Mouse (Mus musculus) cerebellum, adult 11 months (tissue): ENCODE results near the gene Timm10.
"Not testable (repeated sequence)": the region's sequence is repeated elsewhere in the genome, so short reads cannot be mapped to it uniquely, and the experiment has no call there.

Source experiments
- DNase-seq: peaks from one replicate; pipeline ENCODE4 v3.0.0; 2022

Gene Timm10

GRCm38 (mm10) chr2:84826488-84827282, at the start of gene Timm10:
TSS of gene Timm10 (plus strand) at chr2:84826997.
- peak; percentile 83 for DNase-seq

GRCm38 (mm10) chr2:84777706-84778105, 49.1 kb upstream of the Timm10 start:
- no peak for DNase-seq

- DNase-seq = no peak
Measured at GRCm38 (mm10) chr2:84779210-84779609, 47.6 kb upstream of the Timm10 start.

- DNase-seq = no peak
Measured at GRCm38 (mm10) chr2:84783315-84783714, 43.5 kb upstream of the Timm10 start.

GRCm38 (mm10) chr2:84783840-84784566, 42.8 kb upstream of the Timm10 start:
- no peak for DNase-seq

- no peak for DNase-seq
Measured at GRCm38 (mm10) chr2:84788316-84788715, 38.5 kb upstream of the Timm10 start.

- no peak for DNase-seq
Measured at GRCm38 (mm10) chr2:84790418-84790817, 36.4 kb upstream of the Timm10 start.

GRCm38 (mm10) chr2:84792516-84792915, 34.3 kb upstream of the Timm10 start:
- no peak for DNase-seq

- DNase-seq = no peak
Measured at GRCm38 (mm10) chr2:84793154-84793553, 33.6 kb upstream of the Timm10 start.

GRCm38 (mm10) chr2:84793871-84794270, 32.9 kb upstream of the Timm10 start:
- DNase-seq = no peak

- peak; percentile 81 for DNase-seq
Measured at GRCm38 (mm10) chr2:84797833-84798492, 28.8 kb upstream of the Timm10 start.

GRCm38 (mm10) chr2:84798493-84798921, 28.3 kb upstream of the Timm10 start, which contains the start of gene Ube2l6:
TSS of gene Ube2l6 (plus strand) at chr2:84798828.
- peak; percentile 57 for DNase-seq

- peak; percentile 61 for DNase-seq
Measured at GRCm38 (mm10) chr2:84799041-84799561, 27.7 kb upstream of the Timm10 start.

GRCm38 (mm10) chr2:84800304-84800703, 26.5 kb upstream of the Timm10 start:
- no peak for DNase-seq

GRCm38 (mm10) chr2:84801223-84801622, 25.6 kb upstream of the Timm10 start:
- DNase-seq = not testable (repeated sequence)

- DNase-seq = no peak
Measured at GRCm38 (mm10) chr2:84803963-84804362, 22.8 kb upstream of the Timm10 start.

GRCm38 (mm10) chr2:84806546-84806945, 20.3 kb upstream of the Timm10 start:
- no peak for DNase-seq

- no peak for DNase-seq
Measured at GRCm38 (mm10) chr2:84809330-84809729, 17.5 kb upstream of the Timm10 start.

- no peak for DNase-seq
Measured at GRCm38 (mm10) chr2:84810526-84810885, 16.3 kb upstream of the Timm10 start.

GRCm38 (mm10) chr2:84810886-84811577, 15.8 kb upstream of the Timm10 start:
- peak; percentile 73 for DNase-seq

- no peak for DNase-seq
Measured at GRCm38 (mm10) chr2:84811880-84812279, 14.9 kb upstream of the Timm10 start.

- no peak for DNase-seq
Measured at GRCm38 (mm10) chr2:84812676-84813075, 14.1 kb upstream of the Timm10 start.

- no peak for DNase-seq
Measured at GRCm38 (mm10) chr2:84819861-84820260, 6.9 kb upstream of the Timm10 start.
